Mouse (Mus musculus): ENCODE results near the gene Slc38a11.

Gene Slc38a11

GRCm38 (mm10) chr2:65321998-65322754, 41.7 kb downstream of the Slc38a11 start:
- no peak for DNase-seq (ENCODE audit: low spot score)

DNA sequence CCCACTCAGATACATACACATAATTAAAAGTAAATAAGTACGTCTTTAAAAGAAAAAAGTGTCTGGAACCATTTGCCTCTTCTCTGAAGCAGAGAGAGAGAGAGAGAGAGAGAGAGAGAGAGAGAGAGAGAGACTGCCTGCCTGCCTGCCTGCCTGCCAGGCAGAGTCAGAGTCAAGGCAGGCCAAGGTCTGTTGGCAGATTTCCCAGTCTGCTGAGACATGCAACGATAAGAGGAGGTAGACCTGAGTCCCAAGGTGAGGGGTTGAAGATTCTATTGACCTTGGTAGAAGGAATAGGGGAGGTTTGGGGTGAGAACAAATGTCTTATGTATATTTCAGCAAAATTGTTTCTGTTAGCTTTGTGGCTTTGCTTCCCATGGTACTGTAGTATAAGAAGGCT, 42.9 kb downstream of the Slc38a11 start:
- peak; percentile 49 for DNase-seq (ENCODE audit: low spot score)

GRCm38 (mm10) chr2:65316721-65317120, 47.1 kb downstream of the Slc38a11 start:
- DNase-seq (ENCODE audit: low spot score), result no peak

GRCm38 (mm10) chr2:65311250-65311649, 52.6 kb downstream of the Slc38a11 start:
- DNase-seq (ENCODE audit: low spot score), result no peak

DNA sequence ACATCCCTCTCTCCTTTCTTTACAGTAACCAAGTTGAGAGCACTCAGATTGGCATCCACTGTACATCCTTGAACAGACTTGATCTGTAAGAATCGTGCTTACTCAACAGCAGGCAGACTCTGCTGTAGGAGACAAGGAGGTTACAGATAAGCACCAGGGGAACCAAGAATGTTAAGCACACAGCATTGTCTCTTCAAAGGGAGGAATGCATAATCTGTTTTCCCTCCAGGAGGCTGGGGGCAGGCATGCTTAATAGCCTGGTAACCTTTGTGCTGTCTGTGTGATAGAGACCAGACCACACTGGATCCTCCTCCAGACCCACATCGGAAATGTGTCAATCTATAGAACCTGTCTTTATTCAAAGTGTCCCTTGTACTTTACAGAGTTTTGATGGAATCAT, 67.3 kb downstream of the Slc38a11 start:
- no peak for DNase-seq (ENCODE audit: low spot score)

- DNase-seq (ENCODE audit: low spot score), result peak; percentile 59
These were observed 69.7 kb downstream of the Slc38a11 start for GRCm38 (mm10) chr2:65294092-65294491.

- peak; percentile 43 for DNase-seq (ENCODE audit: low spot score)
These were observed 70.4 kb downstream of the Slc38a11 start for GRCm38 (mm10) chr2:65293411-65293810.

DNA sequence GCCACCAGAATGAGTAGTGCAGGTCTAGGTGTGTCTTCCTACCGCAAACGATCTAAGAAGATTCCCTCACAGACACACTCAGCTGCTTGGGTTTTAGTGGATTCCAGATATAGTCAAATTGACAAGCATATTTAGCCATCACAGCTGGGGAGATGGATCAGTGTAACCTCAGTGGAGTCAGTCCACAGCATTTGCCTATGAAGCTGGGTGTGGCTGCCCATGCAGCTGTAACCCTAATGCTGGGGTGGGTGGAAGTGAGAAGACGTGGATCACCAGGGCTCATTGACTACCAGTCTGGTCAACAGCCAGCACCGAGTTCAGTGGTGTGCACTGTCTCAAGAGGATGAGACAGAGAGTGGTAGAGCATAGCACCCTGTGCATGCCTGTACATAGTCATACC, 74.1 kb downstream of the Slc38a11 start:
- no peak for DNase-seq (ENCODE audit: low spot score)

GRCm38 (mm10) chr2:65288696-65289095, 75.1 kb downstream of the Slc38a11 start:
- no peak for DNase-seq (ENCODE audit: low spot score)

- no peak for DNase-seq (ENCODE audit: low spot score)
These were observed 78.5 kb downstream of the Slc38a11 start for GRCm38 (mm10) chr2:65285380-65285779.

DNA sequence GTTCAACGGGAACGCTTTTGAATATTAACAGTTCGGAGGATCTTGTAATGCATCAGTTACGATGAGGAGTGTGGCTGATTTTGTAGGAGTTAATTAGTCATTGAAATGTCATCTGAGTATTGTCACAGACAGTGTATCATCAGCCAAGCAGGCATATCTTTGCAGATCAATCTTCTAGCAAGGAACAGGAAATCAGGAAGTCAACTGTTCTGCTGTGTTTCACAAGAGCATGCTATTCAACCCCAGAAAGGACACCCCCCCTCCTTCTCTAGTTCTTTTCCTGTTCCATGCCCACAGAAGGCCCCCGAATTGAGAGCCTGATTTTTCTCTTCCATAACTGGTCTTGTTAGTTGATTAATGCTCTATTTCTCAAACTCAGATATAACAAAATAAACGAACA, 80.9 kb downstream of the Slc38a11 start:
- no peak for DNase-seq (ENCODE audit: low spot score)

GRCm38 (mm10) chr2:65279029-65279690, 84.7 kb downstream of the Slc38a11 start:
- DNase-seq (ENCODE audit: low spot score), result no peak

GRCm38 (mm10) chr2:65275443-65276061, 88.3 kb downstream of the Slc38a11 start:
- no peak for DNase-seq (ENCODE audit: low spot score)

- no peak for DNase-seq (ENCODE audit: low spot score)
These were observed 89.9 kb downstream of the Slc38a11 start for GRCm38 (mm10) chr2:65273910-65274309.

DNA sequence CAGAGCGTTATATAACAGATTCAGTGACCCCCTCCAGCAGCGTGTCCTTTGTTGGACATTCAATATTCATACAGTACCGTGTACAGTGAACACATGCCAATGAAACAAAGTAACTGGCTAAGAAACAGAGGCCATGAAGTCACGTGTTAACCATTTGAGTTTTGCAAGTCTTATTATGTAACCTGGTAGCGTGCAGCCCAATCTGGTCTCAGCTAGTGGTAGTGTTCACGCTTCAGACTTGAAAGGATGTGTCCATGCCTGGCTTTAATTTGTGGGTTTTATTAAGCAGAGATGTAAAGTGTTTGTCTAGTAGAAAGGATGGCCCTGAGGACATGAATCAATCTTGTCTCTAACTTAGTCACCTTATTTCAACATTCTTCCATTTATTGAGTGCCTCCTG, 95.1 kb downstream of the Slc38a11 start:
- DNase-seq (ENCODE audit: low spot score), result no peak

- no peak for DNase-seq (ENCODE audit: low spot score)
These were observed 96.0 kb downstream of the Slc38a11 start for GRCm38 (mm10) chr2:65267834-65268233.

GRCm38 (mm10) chr2:65266576-65267299, 97.1 kb downstream of the Slc38a11 start:
- no peak for DNase-seq (ENCODE audit: low spot score)

Data from testis, postnatal 10 days (tissue).